Mouse (Mus musculus): ENCODE measurements around the gene Rpl11. TPM values are rescaled to one million over a fixed set of nuclear protein-coding genes. Genes with fewer than 3 reads are reported as not detected.
A peak's percentile ranks its signal among the peaks of the same experiment; 100 is the strongest.

The Rpl11 gene
- polyA plus RNA-seq, 1 experiment from 2014 or later: 390 TPM

DNA sequence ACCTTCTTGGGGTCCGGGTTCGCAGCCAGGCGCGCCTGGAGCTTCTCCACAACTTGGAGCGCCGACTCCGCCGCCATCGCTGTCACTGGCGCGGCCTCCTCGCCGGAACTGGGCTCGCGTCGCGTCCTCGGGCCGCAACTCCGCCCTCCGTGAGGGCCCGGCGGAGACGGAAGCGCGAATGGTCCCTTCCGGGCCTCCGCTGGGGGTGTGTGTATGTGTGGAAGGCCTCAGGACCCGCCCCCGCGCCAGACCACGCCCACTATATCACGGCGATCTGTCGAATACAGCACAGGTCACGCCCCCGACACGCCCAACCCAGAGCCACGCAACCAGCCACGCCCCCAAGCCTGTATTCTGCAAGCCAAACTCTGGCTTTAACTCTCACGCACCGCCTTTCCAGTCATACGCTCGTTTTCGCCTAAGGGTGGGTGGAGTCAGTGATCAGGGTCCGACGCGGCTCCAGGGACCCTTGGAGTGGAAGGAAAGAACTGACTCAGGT is 31.6 kb downstream of the Rpl11 start, which contains the start of gene Eloa:
Gene Eloa, minus strand, starts transcription at position 215 of the 499 bp plus-strand sequence.
- Histone ChIP-seq H3K27ac (peak within 1 kb of the TSS; percentile 91), H3K9me3 (no peaks in the 10 kb centered on the region), H3K9ac (peak within 1 kb of the TSS; percentile 99), H3K27me3 (no peaks in the 10 kb centered on the region), H3K4me1 (peaks cover 11% of the 10 kb centered on the region; the same call in 1 of the 2 replicates), H3K4me3 (peak within 1 kb of the TSS; percentile 100), H3K4me2 (replicated peaks) (peak within 1 kb of the TSS; percentile 96), H3K36me3 (no peaks in the 10 kb centered on the region)
- WGBS: under 1% methylated on average over 48 of the region's 48 CpGs
- ATAC-seq (ENCODE audit: insufficient number of reproducible peaks, insufficient read depth, low FRiP score, low TSS enrichment): peak; percentile 98

GRCm38 (mm10) chr4:136020743-136021548 is 32.3 kb downstream of the Rpl11 start:
- Histone ChIP-seq H3K4me3 (peak overlapping the region; percentile 100), H3K4me1 (peaks cover 11% of the 10 kb centered on the region; the same call in 1 of the 2 replicates), H3K4me2 (replicated peaks) (peak overlapping the region; percentile 96), H3K27ac (peak overlapping the region; percentile 91), H3K27me3 (no peaks in the 10 kb centered on the region), H3K36me3 (no peaks in the 10 kb centered on the region), H3K9me3 (no peaks in the 10 kb centered on the region), H3K9ac (peak overlapping the region; percentile 99)
- ATAC-seq (ENCODE audit: insufficient number of reproducible peaks, insufficient read depth, low FRiP score, low TSS enrichment): peak; percentile 69
- under 1% methylated on average over 49 of the region's 62 CpGs for WGBS

GRCm38 (mm10) chr4:136016059-136016602 is 37.1 kb downstream of the Rpl11 start:
- H3K36me3 ChIP-seq: peaks cover 21% of the 10 kb centered on the region
- whole genome bisulfite sequencing: 94% methylated on average over 2 of the region's 3 CpGs

DNA sequence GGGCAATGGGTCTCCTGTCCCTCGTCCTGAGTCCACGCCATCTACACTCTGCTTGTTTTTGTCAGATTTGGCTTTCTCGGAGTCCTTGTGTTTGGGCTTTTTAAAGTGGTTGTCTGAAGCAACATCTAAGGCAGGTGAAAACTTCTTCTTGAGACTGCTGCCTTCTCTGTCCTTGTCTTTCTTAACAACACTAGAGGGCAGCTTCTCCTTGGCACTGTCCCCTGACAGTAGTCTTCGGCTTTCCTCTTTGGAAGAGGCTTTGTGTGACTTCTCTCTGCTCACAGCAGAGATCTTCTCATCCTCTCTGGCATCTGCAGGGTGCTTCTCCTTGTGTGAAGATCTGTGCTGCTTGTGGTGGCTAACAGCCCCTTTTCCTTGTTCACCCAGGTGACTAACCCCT is 42.6 kb downstream of the Rpl11 start:
- 93% methylated on average over 4 of the region's 4 CpGs for WGBS
- H3K36me3 ChIP-seq: peaks cover 69% of the 10 kb centered on the region
- no peak overlapping the region for H3K27ac ChIP-seq

More at GRCm38 (mm10) chr4:136016059-136016602, 37.1 kb downstream of the Rpl11 start:
- Histone ChIP-seq H3K9me3 (no peaks in the 10 kb centered on the region), H3K4me1 (peaks cover 11% of the 10 kb centered on the region; the same call in 1 of the 2 replicates), H3K9ac (no peak overlapping the region), H3K27me3 (no peaks in the 10 kb centered on the region), H3K4me2 (replicated peaks) (no peak overlapping the region), H3K27ac (no peak overlapping the region), H3K4me3 (no peak overlapping the region)
- ATAC-seq (ENCODE audit: insufficient number of reproducible peaks, insufficient read depth, low FRiP score, low TSS enrichment): no peak

DNA sequence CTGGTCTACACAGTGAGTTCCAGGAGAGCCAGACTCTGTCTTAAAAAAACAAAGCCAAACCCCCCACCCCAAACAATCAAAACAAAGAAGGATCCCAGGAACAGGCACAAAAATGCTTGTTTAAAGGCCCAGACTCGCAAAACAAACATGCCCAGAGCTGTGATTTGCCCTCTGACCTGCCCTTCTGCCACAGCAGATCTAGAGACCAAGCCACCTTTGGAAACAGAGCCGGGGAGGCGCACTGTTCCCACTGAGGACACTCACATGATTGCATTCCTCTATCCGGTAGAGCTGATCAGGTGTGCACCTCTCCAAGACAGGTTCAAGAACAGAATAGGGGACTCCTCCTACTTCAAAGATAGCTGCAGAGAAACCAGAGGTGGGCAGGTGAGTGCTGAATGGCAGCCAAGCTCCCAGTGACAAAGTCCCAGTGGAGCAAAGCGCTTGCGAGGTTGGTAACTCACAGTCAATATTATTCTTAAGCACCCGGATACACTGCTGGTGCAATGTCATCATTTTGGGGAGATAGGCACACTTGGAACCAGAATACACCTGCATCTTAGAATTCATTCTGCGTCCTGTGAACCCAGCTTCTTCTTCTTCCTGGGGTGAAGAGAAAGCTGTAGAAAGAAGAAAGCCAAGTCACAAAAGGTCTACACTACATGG is 44.3 kb downstream of the Rpl11 start:
- Histone ChIP-seq H3K4me1 (no peaks in the 10 kb centered on the region), H3K27ac (no peak overlapping the region), H3K4me2 (replicated peaks) (no peak overlapping the region), H3K4me3 (no peak overlapping the region), H3K36me3 (peaks cover 82% of the 10 kb centered on the region), H3K9ac (no peak overlapping the region), H3K9me3 (no peaks in the 10 kb centered on the region), H3K27me3 (no peaks in the 10 kb centered on the region)
- ATAC-seq (ENCODE audit: insufficient number of reproducible peaks, insufficient read depth, low FRiP score, low TSS enrichment): no peak
- WGBS: 87% methylated on average over 8 of the region's 8 CpGs

More for the DNA sequence above, 42.6 kb downstream of the Rpl11 start:
- no peak for ATAC-seq (ENCODE audit: insufficient number of reproducible peaks, insufficient read depth, low FRiP score, low TSS enrichment)
- Histone ChIP-seq H3K9me3 (no peaks in the 10 kb centered on the region), H3K4me2 (replicated peaks) (no peak overlapping the region), H3K4me3 (no peak overlapping the region), H3K4me1 (no peaks in the 10 kb centered on the region), H3K9ac (no peak overlapping the region), H3K27me3 (no peaks in the 10 kb centered on the region)

DNA sequence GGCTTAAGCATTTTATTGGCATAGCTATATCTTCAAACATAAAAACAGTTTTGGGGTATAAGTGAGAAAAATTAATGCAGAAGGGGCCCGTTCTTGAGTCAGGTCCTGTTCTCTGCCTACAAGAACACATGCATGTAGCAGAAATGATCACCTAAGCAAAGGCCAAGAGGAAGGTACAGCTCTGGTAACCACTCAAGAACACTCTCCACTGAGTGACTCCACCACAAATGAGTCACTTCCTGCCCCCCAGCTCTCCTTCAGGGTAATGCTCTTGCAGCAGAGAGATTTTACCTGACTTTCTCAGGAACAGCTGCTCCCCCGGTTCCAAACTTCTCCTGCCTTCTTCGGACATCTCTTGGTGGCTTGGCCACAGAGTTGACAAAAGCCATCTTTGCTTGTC is 46.4 kb downstream of the Rpl11 start:
- Histone ChIP-seq H3K9ac (no peak overlapping the region), H3K36me3 (peaks cover 90% of the 10 kb centered on the region), H3K4me1 (no peaks in the 10 kb centered on the region), H3K4me3 (no peak overlapping the region), H3K27ac (no peak overlapping the region), H3K9me3 (no peaks in the 10 kb centered on the region), H3K27me3 (no peaks in the 10 kb centered on the region), H3K4me2 (replicated peaks) (no peak overlapping the region)
- ATAC-seq (ENCODE audit: insufficient number of reproducible peaks, insufficient read depth, low FRiP score, low TSS enrichment): no peak
- WGBS: 99% methylated on average over 3 of the region's 3 CpGs

DNA sequence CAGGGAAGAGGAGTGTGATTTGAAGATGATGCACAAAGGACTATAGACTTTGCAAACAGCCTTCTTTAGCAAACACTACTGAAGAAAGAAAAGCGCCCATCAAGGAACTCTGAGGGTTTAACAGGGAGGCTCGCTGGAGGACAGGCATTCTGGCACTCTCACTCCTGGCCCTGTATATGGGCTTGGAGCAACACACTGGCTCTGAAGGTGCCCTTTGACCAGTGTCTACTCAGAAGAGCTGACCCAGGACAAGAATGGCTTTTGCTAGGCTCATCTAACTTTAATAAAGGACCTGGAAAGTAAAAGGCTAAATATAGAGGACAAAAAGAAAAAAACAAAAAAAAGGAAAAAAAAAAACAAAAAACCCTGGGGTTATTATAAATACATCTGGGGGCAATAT is 48.3 kb downstream of the Rpl11 start:
- Histone ChIP-seq H3K27ac (no peak overlapping the region), H3K4me3 (no peak overlapping the region), H3K9me3 (no peaks in the 10 kb centered on the region), H3K4me1 (no peaks in the 10 kb centered on the region), H3K27me3 (no peaks in the 10 kb centered on the region), H3K4me2 (replicated peaks) (no peak overlapping the region), H3K9ac (no peak overlapping the region), H3K36me3 (peaks cover 79% of the 10 kb centered on the region)
- 95% methylated on average over 2 of the region's 2 CpGs for WGBS
- ATAC-seq (ENCODE audit: insufficient number of reproducible peaks, insufficient read depth, low FRiP score, low TSS enrichment): no peak

GRCm38 (mm10) chr4:136004107-136004675 is 49.0 kb downstream of the Rpl11 start:
- H3K27ac ChIP-seq: no peak overlapping the region
- no peaks in the 10 kb centered on the region for H3K27me3 ChIP-seq
- no peak overlapping the region for H3K4me2 ChIP-seq (replicated peaks)
- no peak overlapping the region for H3K4me3 ChIP-seq
- H3K36me3 ChIP-seq: peaks cover 71% of the 10 kb centered on the region
- no peaks in the 10 kb centered on the region for H3K9me3 ChIP-seq
- H3K9ac ChIP-seq: no peak overlapping the region
- no peaks in the 10 kb centered on the region for H3K4me1 ChIP-seq
- no peak for ATAC-seq (ENCODE audit: insufficient number of reproducible peaks, insufficient read depth, low FRiP score, low TSS enrichment)
- WGBS: 87% methylated on average over 5 of the region's 5 CpGs

DNA sequence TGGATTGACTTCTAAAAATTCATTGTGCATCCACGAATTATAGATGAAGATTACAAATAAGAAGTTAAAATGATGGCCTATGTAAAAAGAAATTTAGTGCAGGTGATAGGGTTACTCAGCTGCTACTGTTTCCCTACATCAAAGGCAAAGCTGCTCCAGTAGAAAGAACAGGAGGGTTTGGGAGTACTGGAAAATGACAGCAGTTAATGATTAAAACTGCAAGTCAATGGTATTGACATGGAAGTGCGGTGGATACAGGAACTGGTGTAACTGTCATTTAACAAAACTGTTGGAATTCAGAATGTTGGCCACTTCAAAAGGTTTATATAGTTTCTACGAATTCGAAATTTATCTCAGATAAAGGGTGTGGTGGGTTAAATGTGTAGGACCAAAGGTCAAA is 58.1 kb downstream of the Rpl11 start:
- Histone ChIP-seq H3K9ac (no peak overlapping the region), H3K27ac (no peak overlapping the region), H3K4me2 (replicated peaks) (no peak overlapping the region), H3K9me3 (no peaks in the 10 kb centered on the region), H3K36me3 (no peaks in the 10 kb centered on the region), H3K4me1 (no peaks in the 10 kb centered on the region), H3K4me3 (no peak overlapping the region), H3K27me3 (no peaks in the 10 kb centered on the region)
- 87% methylated on average over 4 of the region's 4 CpGs for WGBS
- ATAC-seq (ENCODE audit: insufficient number of reproducible peaks, insufficient read depth, low FRiP score, low TSS enrichment): no peak

- ATAC-seq (ENCODE audit: insufficient number of reproducible peaks, insufficient read depth, low FRiP score, low TSS enrichment): no peak
- H3K4me2 ChIP-seq (replicated peaks): no peak overlapping the region
- 93% methylated on average over 6 of the region's 6 CpGs for WGBS
- H3K4me3 ChIP-seq: no peak overlapping the region
- H3K9ac ChIP-seq: no peak overlapping the region
- no peaks in the 10 kb centered on the region for H3K36me3 ChIP-seq
- H3K27ac ChIP-seq: no peak overlapping the region
- no peaks in the 10 kb centered on the region for H3K9me3 ChIP-seq
- H3K4me1 ChIP-seq: no peaks in the 10 kb centered on the region
- no peaks in the 10 kb centered on the region for H3K27me3 ChIP-seq
These were observed 59.3 kb downstream of the Rpl11 start for GRCm38 (mm10) chr4:135993941-135994340.

GRCm38 (mm10) chr4:135987714-135988113 is 65.5 kb downstream of the Rpl11 start:
- Histone ChIP-seq H3K9me3 (no peaks in the 10 kb centered on the region), H3K4me2 (replicated peaks) (peak overlapping the region; percentile 65), H3K27ac (peak overlapping the region; percentile 87), H3K4me3 (peak overlapping the region; percentile 89), H3K9ac (peak overlapping the region; percentile 80; the same call in 1 of the 2 replicates), H3K36me3 (peaks cover 20% of the 10 kb centered on the region), H3K4me1 (peaks cover 11% of the 10 kb centered on the region), H3K27me3 (no peaks in the 10 kb centered on the region)
- 69% methylated on average over 9 of the region's 9 CpGs for WGBS
- ATAC-seq (ENCODE audit: insufficient number of reproducible peaks, insufficient read depth, low FRiP score, low TSS enrichment): no peak
